Mouse (Mus musculus) liver, adult 2 months (tissue): ENCODE measurements around the gene Cntnap5b.

Experiments
- CTCF ChIP-seq: fragments of 200-500 bp; IDR thresholded peaks from 2 replicates; pipeline ENCODE4 v1.5.1; 2011; ENCODE audit warnings: low read depth, low read length, control low read depth
- POLR2A ChIP-seq: fragments of 200-500 bp; IDR thresholded peaks from 2 replicates; pipeline ENCODE4 v1.6.1; 2011; ENCODE audit warnings: low read length, control low read depth; ENCODE audit not compliant: insufficient read depth; ENCODE audit errors: extremely low read depth

- TF ChIP-seq CTCF: no peak
- TF ChIP-seq POLR2A: no peak
Measured at GRCm38 (mm10) chr1:99959428-99959987, 186.9 kb downstream of the Cntnap5b start.
